Mouse (Mus musculus): ENCODE results near the gene Lamb1. TPM values are rescaled to one million over a fixed set of nuclear protein-coding genes. Genes with fewer than 3 reads are reported as not detected.
A peak's percentile ranks its signal among the peaks of the same experiment; 100 is the strongest.

Lamb1 gene
- 10 to 100 TPM; 16.8 to 17.1 TPM for total RNA-seq (2021)
- long read RNA-seq, experiment 1, full-length matches to known transcripts: 10 of 17 reads
- long read RNA-seq, experiment 1, partial matches to known transcripts: 4 of 17 reads
- long read RNA-seq, experiment 1, other reads (novel, unspliced or antisense): 3 of 17 reads
- long read RNA-seq, experiment 2, full-length matches to known transcripts: 14 of 32 reads
- long read RNA-seq, experiment 2, partial matches to known transcripts: 9 of 32 reads
- long read RNA-seq, experiment 2, other reads (novel, unspliced or antisense): 9 of 32 reads

GRCm38 (mm10) chr12:31265005-31265721 lies at the start of gene Lamb1:
Lamb1 (plus strand) TSS chr12:31265234.
- no peak for TF ChIP-seq CTCF (IDR thresholded peaks at IDR 0.05)
- peak within 1 kb of the TSS; percentile 53 for H3K4me3 ChIP-seq
- H3K27ac ChIP-seq: peak within 1 kb of the TSS; percentile 36; the same call in 1 of the 2 replicates
- intact Hi-C loops (cut with DNase I): no loop called here
- peak; percentile 36 to 37 for DNase-seq (ENCODE audit: extremely low spot score in 1 of 2, low spot score in 2 of 2)

DNA sequence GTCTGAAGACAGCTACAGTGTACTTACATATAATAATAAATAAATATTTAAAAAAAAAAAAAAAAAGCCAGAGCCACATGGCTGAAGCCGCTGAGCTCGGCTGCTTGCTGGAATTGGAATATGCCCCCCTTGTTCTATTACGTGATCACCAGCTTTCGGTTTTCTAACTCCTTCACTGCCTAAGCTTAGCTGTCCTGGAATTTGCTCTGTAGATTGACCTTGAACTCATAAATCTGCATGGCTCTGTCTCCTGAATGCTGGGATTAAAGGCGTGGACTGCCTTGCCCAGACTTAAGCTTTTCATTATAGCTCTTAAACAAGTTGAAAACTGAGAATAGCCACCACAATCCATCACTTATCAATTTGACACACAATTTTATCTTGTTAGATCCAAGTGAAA lies 47.8 kb upstream of the Lamb1 start:
- no peak for DNase-seq (ENCODE audit: extremely low spot score in 1 of 2, low spot score in 2 of 2)
- intact Hi-C loops (cut with DNase I): no loop called here
- TF ChIP-seq CTCF (IDR thresholded peaks at IDR 0.05): no peak
- Histone ChIP-seq H3K4me3 (no peak overlapping the region), H3K27ac (no peak overlapping the region)

GRCm38 (mm10) chr12:31218774-31219173 lies 46.3 kb upstream of the Lamb1 start:
- no peak for DNase-seq (ENCODE audit: extremely low spot score in 1 of 2, low spot score in 2 of 2)
- Histone ChIP-seq H3K4me3 (no peak overlapping the region), H3K27ac (no peak overlapping the region)
- no peak for TF ChIP-seq CTCF (IDR thresholded peaks at IDR 0.05)
- intact Hi-C loops (cut with DNase I): no loop called here

DNA sequence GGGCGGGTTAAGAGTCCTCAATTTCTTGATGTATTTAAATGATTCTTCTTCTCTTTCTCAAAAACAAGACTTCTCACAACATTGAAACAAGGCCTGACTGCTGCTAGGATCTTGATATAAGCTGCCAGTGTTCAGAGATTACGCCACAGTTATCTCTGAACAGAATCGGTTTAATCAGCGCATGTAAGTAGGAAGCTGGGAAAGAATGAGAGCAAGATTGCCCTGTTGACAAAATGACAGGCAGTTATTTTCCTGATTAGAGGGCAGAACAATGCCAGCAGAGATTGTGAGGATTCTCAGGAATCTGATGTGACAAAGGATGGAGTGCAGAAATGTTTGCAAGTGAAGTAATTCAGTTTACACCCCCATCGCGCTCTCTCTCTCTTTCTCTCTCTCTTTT lies 43.5 kb upstream of the Lamb1 start:
- intact Hi-C loops (cut with DNase I): no loop called here
- H3K27ac ChIP-seq: no peak overlapping the region
- DNase-seq (ENCODE audit: extremely low spot score in 1 of 2, low spot score in 2 of 2): no peak
- TF ChIP-seq CTCF (IDR thresholded peaks at IDR 0.05): no peak
- no peak overlapping the region for H3K4me3 ChIP-seq

DNA sequence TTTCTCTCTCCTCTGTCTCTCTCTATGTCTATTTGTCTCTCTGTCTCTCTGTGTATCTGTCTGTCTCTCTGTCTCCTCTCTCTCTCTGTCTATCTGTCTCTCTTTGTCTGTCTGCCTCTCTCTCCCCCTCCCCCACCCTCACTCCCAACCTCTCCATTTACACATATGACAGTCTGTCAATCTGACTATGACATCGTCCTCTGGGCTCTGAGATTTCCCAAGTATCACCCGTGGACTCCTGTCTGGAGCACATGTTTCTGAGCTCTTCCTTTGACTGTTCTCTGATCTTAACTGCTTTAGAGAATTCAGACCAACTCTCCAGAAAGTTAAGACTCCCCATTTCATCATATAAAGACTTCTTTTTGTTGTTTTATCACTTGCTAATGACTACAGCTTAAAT lies 42.8 kb upstream of the Lamb1 start:
- Histone ChIP-seq H3K27ac (no peak overlapping the region), H3K4me3 (no peak overlapping the region)
- no peak for TF ChIP-seq CTCF (IDR thresholded peaks at IDR 0.05)
- DNase-seq (ENCODE audit: extremely low spot score in 1 of 2, low spot score in 2 of 2): no peak
- intact Hi-C loops (cut with DNase I): no loop called here

DNA sequence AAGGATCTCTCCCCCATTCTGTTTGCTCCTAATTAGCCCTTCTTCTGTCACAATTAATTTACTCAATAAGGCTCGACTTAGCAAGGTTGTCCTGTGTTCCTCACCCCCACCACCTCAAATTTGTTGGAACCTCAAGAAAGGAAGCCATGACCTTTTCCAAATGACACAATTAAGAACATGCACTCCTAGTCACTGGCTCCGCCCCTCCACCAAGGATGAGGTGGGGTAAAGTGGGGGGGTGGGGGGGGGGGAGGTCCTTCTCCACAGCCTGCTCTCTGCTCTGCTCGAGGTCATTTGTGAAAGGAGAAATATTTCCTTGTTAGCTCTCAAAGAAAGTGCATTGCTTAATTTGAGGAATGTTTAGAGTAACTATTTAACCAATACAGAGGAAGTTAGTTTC lies 42.3 kb upstream of the Lamb1 start:
- Histone ChIP-seq H3K4me3 (no peak overlapping the region), H3K27ac (no peak overlapping the region)
- intact Hi-C loops (cut with DNase I): no loop called here
- DNase-seq (ENCODE audit: extremely low spot score in 1 of 2, low spot score in 2 of 2): no peak
- no peak for TF ChIP-seq CTCF (IDR thresholded peaks at IDR 0.05)

GRCm38 (mm10) chr12:31225451-31225850 lies 39.6 kb upstream of the Lamb1 start:
- intact Hi-C loops (cut with DNase I): no loop called here
- DNase-seq (ENCODE audit: extremely low spot score in 1 of 2, low spot score in 2 of 2): no peak
- Histone ChIP-seq H3K4me3 (no peak overlapping the region), H3K27ac (no peak overlapping the region)
- TF ChIP-seq CTCF (IDR thresholded peaks at IDR 0.05): no peak

DNA sequence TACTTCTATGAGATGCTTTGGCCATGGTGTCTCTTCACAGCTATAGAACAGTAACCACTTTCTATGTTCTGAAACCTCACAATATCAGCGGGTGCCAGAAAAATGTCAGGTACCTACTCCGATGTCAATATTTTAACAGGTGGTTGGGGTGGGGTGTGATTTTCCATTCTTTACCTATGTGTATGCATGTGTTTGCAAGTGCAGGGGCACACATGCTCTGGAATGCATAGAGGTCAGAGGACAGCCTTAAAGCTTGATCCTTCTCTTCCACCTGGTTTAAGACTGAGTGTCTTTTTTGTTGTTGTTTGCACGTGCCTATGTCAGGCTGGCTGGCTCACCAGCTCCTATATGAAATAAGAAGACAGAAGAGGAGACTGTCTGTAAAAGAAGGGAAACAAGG lies 37.9 kb upstream of the Lamb1 start:
- Histone ChIP-seq H3K4me3 (no peak overlapping the region), H3K27ac (no peak overlapping the region)
- intact Hi-C loops (cut with DNase I): no loop called here
- no peak for TF ChIP-seq CTCF (IDR thresholded peaks at IDR 0.05)
- no peak for DNase-seq (ENCODE audit: extremely low spot score in 1 of 2, low spot score in 2 of 2)

DNA sequence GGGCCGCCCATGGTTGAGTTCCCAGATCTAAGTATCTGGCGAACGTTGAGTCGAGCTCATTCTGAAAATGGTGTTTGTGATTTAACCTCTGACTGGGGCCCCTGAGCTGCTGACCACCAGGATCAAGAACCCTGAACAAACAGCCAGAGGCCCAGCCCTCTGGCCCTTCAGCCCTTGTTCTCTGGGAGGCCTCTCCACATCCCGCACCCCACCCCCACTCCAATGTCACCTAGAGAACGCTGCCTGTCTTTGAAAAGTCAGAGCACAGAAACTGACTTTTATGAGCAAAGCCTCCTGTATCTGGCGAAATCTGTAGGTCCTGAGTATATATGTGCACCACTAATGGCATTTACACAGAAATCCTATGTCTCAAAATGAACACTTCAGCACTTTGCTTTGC lies 36.2 kb upstream of the Lamb1 start:
- Histone ChIP-seq H3K27ac (no peak overlapping the region), H3K4me3 (no peak overlapping the region)
- intact Hi-C loops (cut with DNase I): no loop called here
- no peak for DNase-seq (ENCODE audit: extremely low spot score in 1 of 2, low spot score in 2 of 2)
- TF ChIP-seq CTCF (IDR thresholded peaks at IDR 0.05): no peak

- no peak overlapping the region for H3K27ac ChIP-seq
- intact Hi-C loops (cut with DNase I): no loop called here
- DNase-seq (ENCODE audit: extremely low spot score in 1 of 2, low spot score in 2 of 2): no peak
- TF ChIP-seq CTCF (IDR thresholded peaks at IDR 0.05): no peak
- H3K4me3 ChIP-seq: no peak overlapping the region
These were observed 32.4 kb upstream of the Lamb1 start for GRCm38 (mm10) chr12:31232635-31233034.

DNA sequence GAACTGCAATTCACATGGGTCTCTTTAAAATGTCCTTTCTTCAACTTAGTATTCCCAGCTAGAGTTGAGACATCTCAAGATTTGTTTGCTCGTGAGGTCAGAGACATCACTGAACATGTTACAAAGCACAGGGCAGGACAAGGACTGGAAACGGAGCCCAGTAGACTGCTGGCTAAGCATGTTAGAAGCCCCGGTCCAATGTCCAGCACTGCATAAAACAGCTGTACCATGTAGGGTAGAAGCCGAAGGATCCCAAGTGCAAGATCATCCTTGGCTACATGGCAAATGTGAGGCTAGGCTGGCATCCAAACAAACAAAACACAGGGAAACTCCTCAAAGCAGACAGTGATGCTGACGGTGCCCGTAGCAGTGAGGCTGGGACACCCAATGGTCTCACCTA lies 30.0 kb upstream of the Lamb1 start:
- Histone ChIP-seq H3K27ac (no peak overlapping the region), H3K4me3 (no peak overlapping the region)
- intact Hi-C loops (cut with DNase I): no loop called here
- no peak for DNase-seq (ENCODE audit: extremely low spot score in 1 of 2, low spot score in 2 of 2)
- TF ChIP-seq CTCF (IDR thresholded peaks at IDR 0.05): no peak

GRCm38 (mm10) chr12:31236861-31237595 lies 28.0 kb upstream of the Lamb1 start:
- H3K4me3 ChIP-seq: no peak overlapping the region
- TF ChIP-seq CTCF (IDR thresholded peaks at IDR 0.05): no peak
- peak in 1 of 2 experiments; percentile 24 for DNase-seq (ENCODE audit: extremely low spot score in 1 of 2, low spot score in 2 of 2)
- intact Hi-C loops (cut with DNase I): no loop called here
- no peak overlapping the region for H3K27ac ChIP-seq
